Mouse (Mus musculus) intestine, postnatal 0 days (tissue): Measurements from ENCODE around the gene Rflna. TPM values are rescaled to one million over a fixed set of nuclear protein-coding genes. Genes with fewer than 3 reads are reported as not detected.
A peak's percentile ranks its signal among the peaks of the same experiment; 100 is the strongest.

Experiments used
- ATAC-seq: fragments of 200-750 bp; cut with Nextera tagmentation; 2 replicates; pipeline ENCODE4 v1.8.0; 2017; ENCODE audit warnings: mild to moderate bottlenecking, moderate TSS enrichment, moderate library complexity
- H3K27ac ChIP-seq: fragments of 300-500 bp; sonication (generic); 2 replicates; pipeline ENCODE4 v1.5.1; 2014; ENCODE audit warnings: mild to moderate bottlenecking, low read depth, low read length, moderate library complexity
- H3K27me3 ChIP-seq: fragments of 300-500 bp; sonication (generic); replicated peaks from 2 replicates; pipeline ENCODE4 v1.6.1; 2014; ENCODE audit warnings: low read length, mixed read lengths; ENCODE audit not compliant: control insufficient read depth, insufficient read depth
- H3K36me3 ChIP-seq: fragments of 300-500 bp; sonication (generic); 2 replicates; pipeline ENCODE4 v1.6.1; 2014; ENCODE audit warnings: mild to moderate bottlenecking, moderate library complexity; ENCODE audit not compliant: control insufficient read depth, insufficient read depth
- H3K4me1 ChIP-seq: fragments of 300-500 bp; sonication (generic); replicated peaks from 2 replicates; pipeline ENCODE4 v1.6.1; 2014; ENCODE audit warnings: antibody characterized with exemption, low read length, mixed read lengths; ENCODE audit not compliant: control insufficient read depth, insufficient read depth
- H3K4me2 ChIP-seq: fragments of 300-500 bp; sonication (generic); replicated peaks from 2 replicates; pipeline ENCODE4 v1.6.1; 2014; ENCODE audit warnings: low read depth, mild to moderate bottlenecking, moderate library complexity
- H3K4me3 ChIP-seq: fragments of 300-500 bp; sonication (generic); 2 replicates; pipeline ENCODE4 v1.5.1; 2014; ENCODE audit warnings: low read depth, low read length
- H3K9ac ChIP-seq: fragments of 300-500 bp; sonication (generic); 2 replicates; pipeline ENCODE4 v1.6.1; 2014; ENCODE audit warnings: mild to moderate bottlenecking, low read depth, low read length
- H3K9me3 ChIP-seq: fragments of 300-500 bp; sonication (generic); 2 replicates; pipeline ENCODE4 v1.6.1; 2016; ENCODE audit warnings: mixed run types; ENCODE audit not compliant: control insufficient read depth
- CTCF ChIP-seq: sonication (generic); IDR thresholded peaks from 2 replicates; pipeline ENCODE4 v1.5.1; 2016; ENCODE audit warnings: low read depth, mild to moderate bottlenecking, control low read depth, antibody characterized with exemption, moderate library complexity
- WGBS: fragments of 180-500 bp; shearing (Covaris S2); extraction: QIAGEN DNeasy Blood & Tissue Kit; methylation state at CpG from one replicate; pipeline ENCODE4 v1.1.7; 2014; 5-methylcytosine and 5-hydroxymethylcytosine counted together
- polyA plus RNA-seq: library from polyadenylated mRNA; unstranded; fragments of >200 nt; fragmentation: Nextera tagmentation; extraction: Ambion mirVana; gene quantifications from 2 replicates; pipeline ENCODE4 v1.2.1, GENCODE M21; 2015

Gene Rflna
- polyA plus RNA-seq, 1 experiment from 2014 or later = 1.7 TPM

DNA sequence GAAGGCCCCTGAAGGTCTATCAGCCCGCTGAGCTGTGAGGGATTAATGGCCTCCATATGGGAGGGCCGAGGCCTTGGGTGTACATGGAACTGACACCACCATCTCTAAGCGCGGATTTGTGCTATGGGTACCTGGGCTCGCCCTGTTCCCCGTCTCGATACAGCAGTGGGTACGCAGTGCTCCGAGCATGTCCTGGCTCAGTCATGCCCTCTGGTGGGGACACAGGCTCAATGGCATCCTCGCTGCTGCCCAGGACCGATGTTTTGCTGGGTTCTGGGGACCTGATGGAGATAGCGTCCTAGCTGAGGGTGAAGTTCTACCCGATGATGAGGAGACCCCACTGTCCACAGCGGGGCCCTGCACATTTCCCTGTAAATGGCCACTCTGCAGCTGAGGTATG is 21.0 kb downstream of the Rflna start:
- no peak overlapping the region for H3K4me2 ChIP-seq
- H3K4me3 ChIP-seq = no peak overlapping the region
- TF ChIP-seq CTCF = peak; percentile 72
- 83% methylated on average over 14 of the region's 14 CpGs for WGBS
- H3K9ac ChIP-seq = no peak overlapping the region
- no peak for ATAC-seq
- H3K4me1 ChIP-seq = no peaks in the 10 kb centered on the region
- H3K27ac ChIP-seq = no peak overlapping the region
- H3K9me3 ChIP-seq = no peaks in the 10 kb centered on the region
- H3K27me3 ChIP-seq = no peaks in the 10 kb centered on the region
- H3K36me3 ChIP-seq = peaks cover 84% of the 10 kb centered on the region

- Histone ChIP-seq H3K27me3 (no peaks in the 10 kb centered on the region), H3K9me3 (no peaks in the 10 kb centered on the region), H3K36me3 (peaks cover 90% of the 10 kb centered on the region), H3K4me1 (no peaks in the 10 kb centered on the region), H3K27ac (no peak overlapping the region), H3K4me3 (no peak overlapping the region), H3K9ac (no peak overlapping the region), H3K4me2 (no peak overlapping the region)
- TF ChIP-seq CTCF = no peak
- WGBS = 86% methylated on average over 15 of the region's 15 CpGs
- ATAC-seq = no peak
Measured at GRCm38 (mm10) chr5:125028371-125028770, 25.4 kb downstream of the Rflna start.

- WGBS = 98% methylated on average over 20 of the region's 20 CpGs
- no peaks in the 10 kb centered on the region for H3K9me3 ChIP-seq
- TF ChIP-seq CTCF = no peak
- H3K36me3 ChIP-seq = peaks cover 90% of the 10 kb centered on the region
- H3K9ac ChIP-seq = no peak overlapping the region
- H3K27me3 ChIP-seq = no peaks in the 10 kb centered on the region
- H3K4me2 ChIP-seq = no peak overlapping the region
- H3K27ac ChIP-seq = no peak overlapping the region
- ATAC-seq = no peak
- H3K4me1 ChIP-seq = no peaks in the 10 kb centered on the region
- H3K4me3 ChIP-seq = no peak overlapping the region
Measured at GRCm38 (mm10) chr5:125028911-125029310, 25.9 kb downstream of the Rflna start.

GRCm38 (mm10) chr5:125036483-125036882 is 33.5 kb downstream of the Rflna start:
- H3K4me3 ChIP-seq = no peak overlapping the region
- WGBS = 81% methylated on average over 8 of the region's 8 CpGs
- no peak overlapping the region for H3K4me2 ChIP-seq
- peaks cover 84% of the 10 kb centered on the region for H3K36me3 ChIP-seq
- ATAC-seq = no peak
- H3K4me1 ChIP-seq = no peaks in the 10 kb centered on the region
- no peak overlapping the region for H3K27ac ChIP-seq
- TF ChIP-seq CTCF = no peak
- no peaks in the 10 kb centered on the region for H3K9me3 ChIP-seq
- H3K27me3 ChIP-seq = no peaks in the 10 kb centered on the region
- no peak overlapping the region for H3K9ac ChIP-seq

GRCm38 (mm10) chr5:125039377-125040027 is 36.5 kb downstream of the Rflna start:
- Histone ChIP-seq H3K9ac (no peak overlapping the region), H3K27ac (no peak overlapping the region), H3K4me3 (no peak overlapping the region), H3K36me3 (peaks cover 77% of the 10 kb centered on the region), H3K4me2 (no peak overlapping the region), H3K9me3 (no peaks in the 10 kb centered on the region), H3K27me3 (no peaks in the 10 kb centered on the region), H3K4me1 (no peaks in the 10 kb centered on the region)
- no peak for ATAC-seq
- WGBS = 91% methylated on average over 8 of the region's 8 CpGs
- no peak for TF ChIP-seq CTCF

DNA sequence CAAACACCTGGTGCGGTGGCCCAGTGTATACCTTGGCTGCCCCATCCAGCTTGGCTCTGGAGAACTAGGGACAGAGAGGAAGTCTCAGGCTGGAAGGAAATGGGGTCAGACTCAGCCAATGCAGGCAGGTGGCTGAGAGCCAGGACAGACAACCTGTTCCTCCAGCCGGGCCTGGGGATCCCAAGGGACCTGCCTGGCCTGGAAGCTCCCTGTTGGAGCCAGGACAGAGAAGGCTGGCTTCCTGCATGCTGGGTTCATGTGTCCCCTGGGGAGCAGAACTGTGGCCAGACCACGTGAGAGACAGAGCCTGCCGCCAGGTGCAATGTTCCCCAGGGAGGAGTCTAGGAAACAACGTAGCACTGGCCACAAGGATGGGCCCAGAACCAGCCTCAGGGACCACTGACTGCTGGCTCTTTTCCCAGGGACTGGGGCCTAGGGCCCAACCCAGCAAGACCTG is 37.1 kb downstream of the Rflna start:
- 0 out of 2 replicates have a peak overlapping the region, but pooled peaks have one; percentile 7 for H3K27ac ChIP-seq

More for the DNA sequence above, 37.1 kb downstream of the Rflna start:
- no peak for ATAC-seq
- Histone ChIP-seq H3K36me3 (peaks cover 72% of the 10 kb centered on the region), H3K4me1 (no peaks in the 10 kb centered on the region), H3K27me3 (no peaks in the 10 kb centered on the region), H3K9ac (no peak overlapping the region), H3K4me3 (no peak overlapping the region), H3K4me2 (no peak overlapping the region), H3K9me3 (no peaks in the 10 kb centered on the region)
- 56% methylated on average over 5 of the region's 5 CpGs for WGBS
- TF ChIP-seq CTCF = no peak
